28 mouse cellular contexts compared by ENCODE assay signal in genomic region chr6:81562260-81562659, GRCm38 (mm10).
A peak's percentile ranks its signal among the peaks of the same experiment; 100 is the strongest.
DNase-seq lines count a peak whose midpoint lies in the region; ATAC-seq lines count a peak whose summit lies in the region.
"Had no signal": no experiment of that assay in that cellular context is flagged by ENCODE, and none has a peak within 500 bp of the region (broad histone marks: within the 10 kb centered on the region; RNA-seq: fewer than 3 reads in every experiment).

No protein-coding gene starts in this region.

- H3K36me3 ChIP-seq in hindbrain, embryonic 16.5 days (ENCODE audit: control insufficient read depth, insufficient read depth, low read length) = no peaks in the 10 kb centered on the region
- H3K36me3 ChIP-seq: G1E; heart, embryonic 12.5 days; heart, embryonic 15.5 days; hindbrain, embryonic 10.5 days; hindbrain, embryonic 13.5 days had no signal

- H3K27me3 ChIP-seq in hindbrain, embryonic 16.5 days (replicated peaks; ENCODE audit: control insufficient read depth, insufficient read depth, low read length) = no peaks in the 10 kb centered on the region
- H3K27me3 ChIP-seq: CH12.LX; heart, embryonic 12.5 days; heart, embryonic 15.5 days; hindbrain, embryonic 13.5 days had no signal

- H3K9ac ChIP-seq in hindbrain, embryonic 16.5 days (ENCODE audit: low read depth, low read length) = no peak overlapping the region
- H3K9ac ChIP-seq: forebrain, postnatal 0 days; heart, embryonic 12.5 days; heart, embryonic 15.5 days; hindbrain, embryonic 13.5 days had no signal

- 75% methylated on average over 2 of the region's 2 CpGs for WGBS in hindbrain, embryonic 16.5 days

- H3K9me3 ChIP-seq in hindbrain, embryonic 16.5 days (ENCODE audit: control insufficient read depth, low read length) = no peaks in the 10 kb centered on the region
- H3K9me3 ChIP-seq: heart, embryonic 12.5 days; heart, embryonic 15.5 days; hindbrain, embryonic 10.5 days; hindbrain, embryonic 13.5 days had no signal

- no peak overlapping the region for H3K4me2 ChIP-seq in hindbrain, embryonic 16.5 days (ENCODE audit: low read length)
- H3K4me2 ChIP-seq: heart, embryonic 12.5 days; heart, embryonic 15.5 days; hindbrain, embryonic 13.5 days had no signal

- H3K4me1 ChIP-seq in hindbrain, embryonic 16.5 days (ENCODE audit: control insufficient read depth, insufficient read depth, low read depth, low read length) = no peaks in the 10 kb centered on the region
- H3K4me1 ChIP-seq: heart, embryonic 12.5 days; heart, embryonic 15.5 days; hindbrain, embryonic 10.5 days; hindbrain, embryonic 13.5 days had no signal

- DNase-seq in adrenal gland, adult 2 months = peak; percentile 17
- no peak for DNase-seq in adrenal gland, postnatal 14 days
- peak; percentile 4 for DNase-seq in right cerebral cortex, adult 18-20 months
- no peak for DNase-seq in right cerebral cortex, postnatal 14 days
- DNase-seq: adrenal gland, adult 8-10 months; adrenal gland, postnatal 36 days; B cell, adult 2 months; cerebellum, adult 18-20 months; cerebellum, adult 9-10 months; cerebellum, postnatal 14 days; forebrain, postnatal 0 days; gastrocnemius, postnatal 14 days; heart, adult 18-20 months; heart, postnatal 10 days; heart, postnatal 36 days; kidney, adult 18-20 months had no signal

- H3K4me3 ChIP-seq in hindbrain, embryonic 16.5 days (ENCODE audit: low read length) = no peak overlapping the region
- H3K4me3 ChIP-seq: heart, embryonic 12.5 days; heart, embryonic 15.5 days; hindbrain, embryonic 10.5 days; hindbrain, embryonic 13.5 days had no signal

- no peak overlapping the region for H3K27ac ChIP-seq in hindbrain, embryonic 16.5 days (ENCODE audit: low read depth, low read length)
- H3K27ac ChIP-seq: heart, embryonic 15.5 days; hindbrain, embryonic 10.5 days; hindbrain, embryonic 13.5 days; hindbrain, postnatal 0 days had no signal

- peak; percentile 31; the same call in 1 of the 2 replicates for ATAC-seq in granulocyte monocyte progenitor cell, adult 5-6 weeks (replicated peaks; ENCODE audit: poor library complexity, severe bottlenecking)
- no peak for ATAC-seq in hindbrain, embryonic 16.5 days
- ATAC-seq: forebrain, embryonic 14.5 days; forebrain, postnatal 0 days; hindbrain, postnatal 0 days; inflammation-experienced regulatory T-cells, adult 6 months; intestine, embryonic 16.5 days had no signal

Comparison
In these comparisons a context has a peak if more than half of its experiments do, and no peak if none do; other contexts are left out.
1. DNase-seq: peak in adrenal gland, adult 2 months (single experiment) and right cerebral cortex, adult 18-20 months (single experiment); none in adrenal gland, postnatal 14 days (single experiment) and right cerebral cortex, postnatal 14 days (single experiment).